Mouse (Mus musculus) CH12.LX (cell line): ENCODE results near the gene Gm45713. TPM values are rescaled to one million over a fixed set of nuclear protein-coding genes. Genes with fewer than 3 reads are reported as not detected.

Experiments
- DNase-seq: peaks from one replicate; pipeline ENCODE4 v3.0.0-alpha.2; 2013; ENCODE audit errors: extremely low read depth
- H3K27ac ChIP-seq: 2 replicates; pipeline ENCODE4 v1.5.1; 2012; ENCODE audit warnings: low read depth, mild to moderate bottlenecking, control low read depth, moderate library complexity; ENCODE audit not compliant: insufficient read depth
- H3K27me3 ChIP-seq: replicated peaks from 2 replicates; pipeline ENCODE3; 2012; ENCODE audit warnings: inconsistent platforms
- H3K36me3 ChIP-seq, 2 experiments: replicated peaks in 1 of 2; 2 replicates each; pipeline versions ENCODE3 to v1.6.1; 2012; ENCODE audit warnings: inconsistent platforms in 1 of 2, low read length in 1 of 2, mild to moderate bottlenecking in 1 of 2, mixed read lengths in 1 of 2, moderate library complexity in 1 of 2; ENCODE audit not compliant: control insufficient read depth in 1 of 2, insufficient read depth in 1 of 2
- H3K4me1 ChIP-seq, 2 experiments: 2 replicates each; pipeline ENCODE4 v1.6.1; 2012; ENCODE audit warnings: inconsistent platforms in 1 of 2, moderate library complexity in 1 of 2; ENCODE audit not compliant: insufficient read depth in 2 of 2, control insufficient read depth in 1 of 2
- H3K4me2 ChIP-seq: 2 replicates; pipeline ENCODE4 v1.6.1; 2012; ENCODE audit warnings: low read depth, mild to moderate bottlenecking, control low read depth; ENCODE audit not compliant: poor library complexity, insufficient read depth, severe bottlenecking
- H3K4me3 ChIP-seq, 3 experiments: fragments of 150-350 bp in 1 of 3; sonication (generic) in 1 of 3; replicated peaks in 1 of 3; 2 replicates each; pipeline versions ENCODE3 to v1.5.1; 2011 to 2012; ENCODE audit warnings: low read depth in 2 of 3, low read length in 2 of 3, mild to moderate bottlenecking in 2 of 3, moderate library complexity in 2 of 3, control low read depth in 1 of 3, improper control_type of control experiment in 1 of 3, inconsistent platforms in 1 of 3, mixed read lengths in 1 of 3; ENCODE audit not compliant: poor library complexity in 1 of 3
- H3K79me2 ChIP-seq: replicated peaks from 2 replicates; pipeline ENCODE4 v1.6.1; 2012; ENCODE audit warnings: mild to moderate bottlenecking, moderate library complexity; ENCODE audit not compliant: control insufficient read depth, poor library complexity, insufficient read depth, severe bottlenecking; ENCODE audit errors: extremely low read depth
- H3K9ac ChIP-seq: 2 replicates; pipeline ENCODE4 v1.6.1; 2012; ENCODE audit warnings: low read depth, mild to moderate bottlenecking, control low read depth, moderate library complexity; ENCODE audit not compliant: insufficient read depth
- H3K9me3 ChIP-seq: replicated peaks from 2 replicates; pipeline ENCODE3; 2012; ENCODE audit warnings: low read length, inconsistent platforms, mixed read lengths
- BHLHE40 ChIP-seq: IDR thresholded peaks from 2 replicates; pipeline ENCODE4 v1.6.1; 2011; ENCODE audit warnings: mild to moderate bottlenecking, low read depth, low read length, improper control_type of control experiment
- CHD1 ChIP-seq: IDR thresholded peaks from 2 replicates; pipeline ENCODE4 v1.6.1; 2012; ENCODE audit warnings: low read depth, low read length, improper control_type of control experiment, inconsistent platforms
- EP300 ChIP-seq: IDR thresholded peaks from 2 replicates; pipeline ENCODE4 v1.6.1; 2011; ENCODE audit warnings: low read length, improper control_type of control experiment
- GABPA ChIP-seq: IDR thresholded peaks from 2 replicates; pipeline ENCODE4 v1.6.1; 2012; ENCODE audit warnings: low read depth, low read length, improper control_type of control experiment, inconsistent platforms; ENCODE audit not compliant: insufficient replicate concordance
- IRF4 ChIP-seq: IDR thresholded peaks from 2 replicates; pipeline ENCODE4 v1.6.1; 2014; ENCODE audit warnings: low read depth, mild to moderate bottlenecking, inconsistent platforms, low read length, improper control_type of control experiment
- JUN ChIP-seq: IDR thresholded peaks from 2 replicates; pipeline ENCODE4 v1.6.1; 2011; ENCODE audit warnings: low read depth, mild to moderate bottlenecking, low read length, improper control_type of control experiment, moderate library complexity; ENCODE audit not compliant: insufficient read depth
- JUND ChIP-seq: conservative IDR thresholded peaks from 2 replicates; pipeline ENCODE4 v1.6.1; 2011; ENCODE audit warnings: low read depth, low read length, improper control_type of control experiment
- MAZ ChIP-seq: IDR thresholded peaks from 2 replicates; pipeline ENCODE4 v1.6.1; 2012; ENCODE audit warnings: low read depth, mild to moderate bottlenecking, inconsistent platforms, low read length, improper control_type of control experiment, moderate library complexity
- MEF2A ChIP-seq: IDR thresholded peaks from 2 replicates; pipeline ENCODE4 v1.6.1; 2014; ENCODE audit warnings: low read depth, mild to moderate bottlenecking, inconsistent platforms, low read length, improper control_type of control experiment, borderline replicate concordance
- NELFE ChIP-seq: IDR thresholded peaks from 2 replicates; pipeline ENCODE4 v1.6.1; 2011; ENCODE audit warnings: low read depth, low read length, improper control_type of control experiment
- PAX5 ChIP-seq: IDR thresholded peaks from 2 replicates; pipeline ENCODE4 v1.6.1; 2012; ENCODE audit warnings: low read length, inconsistent platforms, mixed read lengths
- POLR2A ChIP-seq: IDR thresholded peaks from 2 replicates; pipeline ENCODE4 v1.6.1; 2011; ENCODE audit warnings: low read depth, mild to moderate bottlenecking, improper control_type of control experiment, low read length
- POLR2AphosphoS2 ChIP-seq: IDR thresholded peaks from 2 replicates; pipeline ENCODE4 v1.6.1; 2011; ENCODE audit warnings: low read depth, low read length, improper control_type of control experiment
- RCOR1 ChIP-seq: conservative IDR thresholded peaks from 2 replicates; pipeline ENCODE4 v1.6.1; 2012; ENCODE audit warnings: low read depth, mild to moderate bottlenecking, inconsistent platforms, low read length, improper control_type of control experiment
- UBTF ChIP-seq: IDR thresholded peaks from 2 replicates; pipeline ENCODE4 v1.6.1; 2012; ENCODE audit warnings: low read depth, mild to moderate bottlenecking, inconsistent platforms, low read length, improper control_type of control experiment, moderate library complexity
- USF1 ChIP-seq: IDR thresholded peaks from 2 replicates; pipeline ENCODE4 v1.6.1; 2014; ENCODE audit warnings: low read depth, mild to moderate bottlenecking, inconsistent platforms, low read length, improper control_type of control experiment
- USF2 ChIP-seq: conservative IDR thresholded peaks from 2 replicates; pipeline ENCODE4 v1.6.1; 2011; ENCODE audit warnings: low read depth, low read length, improper control_type of control experiment
- ZC3H11A ChIP-seq: IDR thresholded peaks from 2 replicates; pipeline ENCODE4 v1.6.1; 2012; ENCODE audit warnings: low read depth, mild to moderate bottlenecking, inconsistent platforms, low read length, improper control_type of control experiment
- ZMIZ1 ChIP-seq: IDR thresholded peaks from 2 replicates; pipeline ENCODE4 v1.6.1; 2012; ENCODE audit warnings: low read depth, mild to moderate bottlenecking, inconsistent platforms, low read length, improper control_type of control experiment
- ZNF384 ChIP-seq: IDR thresholded peaks from 2 replicates; pipeline ENCODE4 v1.6.1; 2012; ENCODE audit warnings: low read depth, low read length, improper control_type of control experiment, inconsistent platforms
- dilution Hi-C: fragments of 300-500 bp; cut with MboI; formaldehyde crosslinking; loops from 2 replicates; pipeline ENCODE4 v1.14.3; 2020; ENCODE audit warnings: low sequenced_read_pairs; ENCODE audit not compliant: extremely low pct_unique_long_range_greater_than_20kb, extremely low pct_ligation_motif_present
- in situ Hi-C: fragments of 300-500 bp; cut with MboI; formaldehyde crosslinking; loops from 3 replicates; pipeline ENCODE4 v1.14.3; 2019; ENCODE audit warnings: low sequenced_read_pairs, low pct_ligation_motif_present, low pct_unique_long_range_greater_than_20kb, mixed read lengths
- polyA plus RNA-seq: library from polyadenylated mRNA; unstranded; fragments of >175 nt; gene quantifications from 2 replicates; pipeline ENCODE4 v1.2.1, GENCODE M21; 2012; ENCODE audit warnings: low read depth; ENCODE audit not compliant: insufficient read length
- total RNA-seq, 2 experiments: library from RNA; depleted of rRNA; stranded (reverse); fragments of 300-350 nt in 1 of 2; fragments of >200 nt in 1 of 2; gene quantifications; 2 replicates each; pipeline ENCODE4 v1.2.3; 2012 to 2014

Gene Gm45713
- total and polyA plus RNA-seq, 3 experiments = 2.2 TPM; not detected in 2

DNA sequence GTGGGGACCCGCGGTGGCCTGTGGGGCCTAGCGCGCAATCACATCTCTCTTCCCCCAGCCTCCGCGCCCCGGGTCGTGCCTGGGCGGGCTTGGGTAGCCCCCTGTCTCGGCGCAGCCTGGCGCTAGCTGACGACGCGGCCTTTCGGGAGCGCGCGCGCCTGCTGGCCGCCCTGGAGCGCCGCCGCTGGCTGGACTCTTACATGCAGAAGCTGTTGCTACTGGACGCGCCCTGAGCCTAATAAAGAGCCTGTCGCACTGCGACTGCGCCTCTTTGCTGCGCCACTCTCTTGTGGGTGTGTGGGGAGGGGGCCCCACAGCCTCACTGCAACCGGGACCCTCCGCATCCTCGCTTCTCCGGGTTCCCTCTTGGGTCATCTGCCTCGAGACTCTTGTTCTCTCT lies 45.5 kb upstream of the Gm45713 start:
- H3K27ac ChIP-seq = no peak overlapping the region
- dilution Hi-C loops = no loop called here
- peaks cover 96% of the 10 kb centered on the region for H3K27me3 ChIP-seq
- no peaks in the 10 kb centered on the region for H3K36me3 ChIP-seq
- TF ChIP-seq MAZ = no peak
- no peak for TF ChIP-seq ZMIZ1
- TF ChIP-seq JUN = no peak
- no peak for TF ChIP-seq ZC3H11A
- no peak for TF ChIP-seq USF1
- TF ChIP-seq UBTF = no peak
- no peak for TF ChIP-seq NELFE
- no peak for TF ChIP-seq POLR2AphosphoS2
- TF ChIP-seq POLR2A = no peak
- TF ChIP-seq GABPA = no peak
- TF ChIP-seq RCOR1 = no peak
- H3K4me1 ChIP-seq = peaks cover 0 to 10% of the 10 kb centered on the region in 2 experiments; a peak in 2 of 4 replicates
- H3K9ac ChIP-seq = no peak overlapping the region
- DNase-seq = no peak
- no peaks in the 10 kb centered on the region for H3K79me2 ChIP-seq
- in situ Hi-C loops = no loop called here
- H3K4me3 ChIP-seq = no peak overlapping the region
- peaks cover 2% of the 10 kb centered on the region for H3K9me3 ChIP-seq
- no peak overlapping the region for H3K4me2 ChIP-seq

DNA sequence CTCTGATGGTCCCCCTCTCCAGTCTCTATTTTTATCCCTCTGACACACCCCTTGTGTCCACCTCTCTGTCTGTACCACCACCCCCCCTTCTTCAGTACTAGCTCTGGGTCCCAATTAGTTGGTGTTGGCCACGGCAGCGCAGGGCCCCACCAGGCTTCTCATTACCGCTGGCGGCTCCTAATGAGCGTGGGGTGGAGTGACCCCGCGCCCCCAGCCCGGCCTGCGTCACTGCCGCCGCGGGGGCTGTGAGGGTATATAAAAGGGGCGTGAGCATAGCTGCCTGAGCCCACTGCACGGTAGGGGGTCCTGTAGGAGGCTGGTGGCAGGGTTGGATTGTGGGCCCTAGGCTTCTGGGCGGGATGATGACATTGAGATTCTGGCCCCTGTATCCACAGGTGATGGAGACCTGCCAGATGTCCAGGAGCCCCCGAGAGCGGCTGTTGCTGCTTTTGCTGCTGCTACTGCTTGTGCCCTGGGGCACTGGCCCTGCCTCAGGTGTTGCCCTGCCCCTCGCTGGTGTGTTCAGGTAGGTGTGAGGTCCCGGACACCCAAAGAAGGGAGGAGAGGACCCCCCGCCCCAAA lies 45.0 kb upstream of the Gm45713 start, which contains the start of gene Pth2:
Pth2 (plus strand) TSS at position 100 of the 582 bp plus-strand sequence.
- Histone ChIP-seq H3K4me2 (0 out of 2 replicates have a peak within 1 kb of the TSS, but pooled peaks have one; percentile 56), H3K79me2 (no peaks in the 10 kb centered on the region)
- no peak for TF ChIP-seq USF2
- TF ChIP-seq JUN = no peak
- no peak for TF ChIP-seq ZC3H11A
- TF ChIP-seq UBTF = no peak
- no peak for TF ChIP-seq BHLHE40
- no peak for TF ChIP-seq JUND
- TF ChIP-seq PAX5 = no peak
- TF ChIP-seq NELFE = no peak
- no peak for TF ChIP-seq CHD1
- no peak for TF ChIP-seq POLR2A
- TF ChIP-seq MAZ = no peak
- no peak for TF ChIP-seq ZNF384
- no peak for TF ChIP-seq MEF2A
- no peak for TF ChIP-seq IRF4
- TF ChIP-seq EP300 = no peak
- no peak for TF ChIP-seq GABPA
- TF ChIP-seq, all 38 proteins: peak for 0
- Histone ChIP-seq H3K4me1 (peaks cover 0 to 9% of the 10 kb centered on the region in 2 experiments; a peak in 2 of 4 replicates), H3K4me3 (no peak within 1 kb of the TSS), H3K9me3 (peaks cover 2% of the 10 kb centered on the region), H3K27me3 (peaks cover 95% of the 10 kb centered on the region), H3K9ac (no peak within 1 kb of the TSS), H3K36me3 (no peaks in the 10 kb centered on the region), H3K27ac (no peak within 1 kb of the TSS)
- in situ Hi-C loops (no loop called here), dilution Hi-C loops (no loop called here)
- no peak for DNase-seq
